Mouse (Mus musculus) forebrain, embryonic 12.5 days (tissue): ENCODE results near the gene Cops8. TPM values are rescaled to one million over a fixed set of nuclear protein-coding genes. Genes with fewer than 3 reads are reported as not detected.

ENCODE experiments used
- ATAC-seq: fragments of 200-750 bp; cut with Nextera tagmentation; 2 replicates; pipeline ENCODE4 v1.8.0; 2017; ENCODE audit warnings: moderate TSS enrichment; ENCODE audit not compliant: low FRiP score
- H3K27ac ChIP-seq: fragments of 300-500 bp; sonication (generic); 2 replicates; pipeline ENCODE4 v1.5.1; 2016; ENCODE audit warnings: mild to moderate bottlenecking
- H3K27me3 ChIP-seq: fragments of 300-500 bp; sonication (generic); 2 replicates; pipeline ENCODE4 v1.6.1; 2016; ENCODE audit warnings: mild to moderate bottlenecking
- H3K36me3 ChIP-seq: fragments of 300-500 bp; sonication (generic); replicated peaks from 2 replicates; pipeline ENCODE4 v1.6.1; 2016; ENCODE audit warnings: mild to moderate bottlenecking
- H3K4me1 ChIP-seq: fragments of 300-500 bp; sonication (generic); 2 replicates; pipeline ENCODE4 v1.6.1; 2016
- H3K4me2 ChIP-seq: fragments of 300-500 bp; sonication (generic); 2 replicates; pipeline ENCODE4 v1.6.1; 2016; ENCODE audit warnings: mild to moderate bottlenecking, moderate library complexity
- H3K4me3 ChIP-seq: fragments of 300-500 bp; sonication (generic); replicated peaks from 2 replicates; pipeline ENCODE4 v1.5.1; 2016; ENCODE audit warnings: mild to moderate bottlenecking
- H3K9ac ChIP-seq: fragments of 300-500 bp; sonication (generic); 2 replicates; pipeline ENCODE4 v1.6.1; 2016; ENCODE audit warnings: mild to moderate bottlenecking
- H3K9me3 ChIP-seq: fragments of 300-500 bp; sonication (generic); 2 replicates; pipeline ENCODE4 v1.6.1; 2016
- WGBS: fragments of 180-500 bp; shearing (Covaris S2); methylation state at CpG from one replicate; pipeline ENCODE4 v1.1.7; 2016; 5-methylcytosine and 5-hydroxymethylcytosine counted together
- polyA plus RNA-seq: library from polyadenylated mRNA; unstranded; fragments of >200 nt; fragmentation: Nextera tagmentation; extraction: Ambion mirVana; gene quantifications from 2 replicates; pipeline ENCODE4 v1.2.1, GENCODE M21; 2016

Cops8 gene
- polyA plus RNA-seq, 1 experiment from 2014 or later = 171 TPM

- ATAC-seq = no peak
- H3K4me2 ChIP-seq = no peak overlapping the region
- H3K27me3 ChIP-seq = 0 out of 2 replicates have a peak, but pooled peaks cover 3% of the 10 kb centered on the region
- no peaks in the 10 kb centered on the region for H3K9me3 ChIP-seq
- no peak overlapping the region for H3K4me3 ChIP-seq
- H3K36me3 ChIP-seq = no peaks in the 10 kb centered on the region
- no peak overlapping the region for H3K27ac ChIP-seq
- no peak overlapping the region for H3K9ac ChIP-seq
- WGBS = 91% methylated on average over 16 of the region's 16 CpGs
- H3K4me1 ChIP-seq = no peaks in the 10 kb centered on the region
These were observed 53.9 kb downstream of the Cops8 start for GRCm38 (mm10) chr1:90656492-90657245.

DNA sequence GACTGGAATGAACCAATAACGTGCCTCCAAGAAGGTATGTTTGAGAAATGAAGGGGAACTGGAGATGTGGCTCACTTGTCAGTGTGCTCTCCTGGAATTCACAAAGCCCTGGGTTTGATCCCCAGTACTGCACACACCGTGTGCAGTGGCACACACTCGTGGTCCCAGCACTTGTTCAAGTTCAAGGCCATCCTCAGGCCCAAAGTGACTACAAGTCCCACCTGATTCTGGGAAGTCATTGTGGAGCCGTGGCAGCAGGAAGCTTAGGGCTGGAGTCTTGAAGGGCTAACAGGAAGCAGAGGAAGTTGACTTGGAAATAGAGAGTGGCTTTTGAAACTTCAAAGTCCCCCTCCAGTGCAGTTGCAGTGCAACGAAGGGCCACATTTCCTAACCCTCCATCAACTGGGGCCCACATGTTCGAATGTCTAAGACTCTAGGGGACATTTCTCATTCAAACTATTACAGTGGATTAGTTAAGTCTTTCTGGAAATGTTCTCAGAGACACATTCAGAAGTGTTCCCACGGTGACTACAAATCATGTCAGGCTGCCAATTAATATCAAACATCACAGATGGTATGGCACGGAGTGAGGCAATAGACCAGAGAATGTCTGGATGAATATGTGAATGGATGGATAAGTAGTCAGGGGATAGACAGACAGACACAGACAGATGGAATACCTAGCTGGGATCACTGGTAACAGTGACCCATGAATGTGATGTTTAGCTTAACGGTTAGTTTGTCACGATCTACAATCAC, 54.7 kb downstream of the Cops8 start:
- Histone ChIP-seq H3K4me2 (no peak overlapping the region), H3K36me3 (no peaks in the 10 kb centered on the region), H3K4me1 (no peaks in the 10 kb centered on the region), H3K9ac (no peak overlapping the region), H3K27ac (no peak overlapping the region), H3K9me3 (no peaks in the 10 kb centered on the region), H3K4me3 (no peak overlapping the region), H3K27me3 (no peaks in the 10 kb centered on the region)
- WGBS = 84% methylated on average over 10 of the region's 10 CpGs
- no peak for ATAC-seq

- ATAC-seq = no peak
- no peak overlapping the region for H3K9ac ChIP-seq
- no peaks in the 10 kb centered on the region for H3K36me3 ChIP-seq
- 93% methylated on average over 3 of the region's 3 CpGs for WGBS
- no peaks in the 10 kb centered on the region for H3K27me3 ChIP-seq
- H3K27ac ChIP-seq = no peak overlapping the region
- no peak overlapping the region for H3K4me3 ChIP-seq
- no peaks in the 10 kb centered on the region for H3K4me1 ChIP-seq
- no peak overlapping the region for H3K4me2 ChIP-seq
- no peaks in the 10 kb centered on the region for H3K9me3 ChIP-seq
These were observed 55.8 kb downstream of the Cops8 start for GRCm38 (mm10) chr1:90658581-90658980.

DNA sequence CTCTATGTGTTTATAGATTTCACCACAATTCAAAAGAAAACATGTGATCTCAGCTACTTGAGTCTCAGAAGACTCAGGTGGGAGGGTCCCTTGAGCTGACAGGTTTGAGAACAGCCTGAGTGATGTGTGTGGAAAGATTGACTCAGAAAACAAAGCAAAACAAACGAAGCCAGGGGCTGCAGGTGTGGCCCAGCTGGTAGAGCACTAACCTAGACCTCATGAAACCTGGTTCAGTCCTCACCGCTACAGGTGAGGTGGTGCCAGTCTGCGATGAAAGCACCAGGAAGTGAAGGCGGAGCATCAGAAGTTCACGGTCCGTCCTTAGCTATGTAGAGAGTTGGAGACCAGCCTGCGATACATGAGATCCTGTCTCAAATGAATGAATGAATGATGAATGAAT, 57.4 kb downstream of the Cops8 start:
- H3K36me3 ChIP-seq = no peaks in the 10 kb centered on the region
- ATAC-seq = no peak
- H3K9ac ChIP-seq = no peak overlapping the region
- 87% methylated on average over 7 of the region's 7 CpGs for WGBS
- H3K27ac ChIP-seq = no peak overlapping the region
- no peaks in the 10 kb centered on the region for H3K4me1 ChIP-seq
- no peaks in the 10 kb centered on the region for H3K9me3 ChIP-seq
- no peaks in the 10 kb centered on the region for H3K27me3 ChIP-seq
- no peak overlapping the region for H3K4me2 ChIP-seq
- no peak overlapping the region for H3K4me3 ChIP-seq

DNA sequence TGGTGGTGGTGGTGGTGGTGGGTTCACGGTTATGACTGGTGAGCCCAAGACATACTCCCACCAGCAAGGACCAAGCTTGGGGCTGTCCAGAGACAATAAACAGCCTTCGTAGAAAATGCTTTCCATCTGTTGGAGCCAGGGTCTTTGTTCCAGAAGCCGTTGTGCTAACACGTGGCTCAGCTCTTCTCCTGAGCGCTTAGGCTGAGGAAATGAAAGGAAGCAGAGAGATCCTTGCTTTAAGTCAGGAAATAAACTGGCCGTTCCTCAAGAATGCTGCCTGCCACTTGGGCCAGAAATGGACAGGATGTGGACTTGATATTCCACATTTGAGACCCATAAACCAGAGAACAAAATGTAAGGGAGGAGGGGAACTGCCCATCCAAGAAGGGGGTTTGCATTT, 59.7 kb downstream of the Cops8 start:
- no peaks in the 10 kb centered on the region for H3K9me3 ChIP-seq
- WGBS = 82% methylated on average over 6 of the region's 6 CpGs
- H3K9ac ChIP-seq = no peak overlapping the region
- H3K27me3 ChIP-seq = no peaks in the 10 kb centered on the region
- no peak overlapping the region for H3K4me3 ChIP-seq
- H3K4me2 ChIP-seq = no peak overlapping the region
- H3K36me3 ChIP-seq = no peaks in the 10 kb centered on the region
- no peak overlapping the region for H3K27ac ChIP-seq
- H3K4me1 ChIP-seq = no peaks in the 10 kb centered on the region
- ATAC-seq = no peak

Other genes starting within 250 kb of the Cops8 start
- gene Col6a3, start 241.0 kb downstream of the Cops8 start, polyA plus RNA-seq = 10.4 and 13.5 TPM in 2 replicates